Mouse (Mus musculus) liver, adult 2 months (tissue): ENCODE results near the gene Kpna7.

Experiments
- CTCF ChIP-seq: fragments of 200-500 bp; IDR thresholded peaks from 2 replicates; pipeline ENCODE4 v1.5.1; 2011; ENCODE audit warnings: low read depth, low read length, control low read depth
- POLR2A ChIP-seq: fragments of 200-500 bp; IDR thresholded peaks from 2 replicates; pipeline ENCODE4 v1.6.1; 2011; ENCODE audit warnings: low read length, control low read depth; ENCODE audit not compliant: insufficient read depth; ENCODE audit errors: extremely low read depth

DNA sequence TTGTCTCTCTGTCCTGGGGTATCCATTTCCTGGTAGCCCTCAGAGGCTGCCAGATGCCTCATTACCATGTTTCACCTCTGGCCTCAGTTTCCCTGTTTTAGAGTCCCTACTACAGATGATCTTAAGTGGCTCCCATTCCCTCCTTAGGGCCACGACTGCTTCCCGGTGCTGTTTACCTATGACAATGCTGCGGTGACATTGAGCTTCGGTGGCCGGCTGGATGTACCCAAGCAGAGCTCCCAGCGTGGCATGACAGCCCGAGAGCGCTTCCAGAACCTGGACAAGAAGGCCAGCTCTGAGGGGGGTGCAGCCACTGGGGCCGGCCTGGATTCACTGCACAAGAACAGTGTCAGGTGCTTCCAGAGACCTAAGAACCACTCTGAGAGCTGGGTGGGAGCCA, 42.8 kb upstream of the Kpna7 start:
- TF ChIP-seq CTCF (no peak), POLR2A (no peak)
